ENCODE assay signal across 1 mouse cellular context in the genomic region with DNA sequence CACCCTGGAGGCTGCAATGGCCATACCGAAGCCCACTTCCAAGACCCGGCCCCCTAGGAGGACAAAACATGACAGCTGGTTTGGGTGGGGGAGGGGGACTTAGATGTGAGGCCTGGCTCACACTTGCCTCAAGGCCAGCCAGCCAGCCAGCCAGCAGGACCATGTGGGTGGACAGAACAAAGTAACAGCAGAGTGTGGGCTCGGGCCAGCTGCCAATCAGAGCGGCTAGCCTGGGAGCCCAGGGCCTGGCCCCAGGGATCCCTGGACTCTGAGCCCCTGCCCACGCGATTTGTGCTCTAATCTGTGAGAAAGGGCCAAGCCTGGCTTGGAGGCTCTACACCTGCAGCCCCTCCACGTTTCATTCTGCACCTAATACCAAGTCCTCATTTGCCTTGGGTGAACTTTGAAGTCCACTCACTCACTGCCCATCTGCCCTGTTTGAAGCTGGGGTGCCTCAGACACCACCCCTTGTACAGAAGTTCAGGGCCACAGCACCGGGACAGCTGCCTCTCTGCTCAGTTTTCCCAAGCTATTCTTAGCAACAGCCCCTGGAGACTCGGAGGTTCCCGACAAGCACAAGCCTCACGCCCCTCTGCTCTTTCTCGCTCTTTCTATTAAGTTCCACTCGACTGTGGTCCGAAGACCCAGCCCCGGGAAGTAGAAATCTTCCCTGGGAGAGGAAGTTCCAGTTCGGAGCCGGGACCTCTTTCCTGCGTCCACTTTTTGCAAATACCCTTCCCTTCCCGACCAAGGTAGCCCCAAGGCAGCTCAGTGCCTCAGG.
TF ChIP-seq lines count a peak whose summit lies in the region.

No protein-coding gene starts in this region.

TF ChIP-seq in MEL, 35 proteins besides CTCF, POLR2A, EP300 and RAD21 (continued from another document):
- TF ChIP-seq MEF2A (IDR thresholded peaks at IDR 0.05; ENCODE audit: extremely low read depth, insufficient replicate concordance, low read depth, low read length, poor library complexity, severe bottlenecking) = no peak
- TF ChIP-seq BHLHE40 (IDR thresholded peaks at IDR 0.05; ENCODE audit: borderline replicate concordance, low read depth, low read length) = no peak
- no peak for TF ChIP-seq MYB (IDR thresholded peaks at IDR 0.05; ENCODE audit: low read depth, low read length)
- TF ChIP-seq POLR2AphosphoS5 (IDR thresholded peaks at IDR 0.05; ENCODE audit: borderline replicate concordance, low read depth, low read length) = no peak
- no peak for TF ChIP-seq SIN3A (IDR thresholded peaks at IDR 0.05; ENCODE audit: low read length)
